Comparison of ENCODE assay signal across 9 mouse cellular contexts in genomic region chr1:51934176-51934924, GRCm38 (mm10). TPM values are rescaled to one million over a fixed set of nuclear protein-coding genes. Genes with fewer than 3 reads are reported as not detected.
DNase-seq lines count a peak whose midpoint lies in the region; ATAC-seq and TF ChIP-seq lines count a peak whose summit lies in the region.
"Had no signal": no experiment of that assay in that cellular context is flagged by ENCODE, and none has a peak within 500 bp of the region (broad histone marks: within the 10 kb centered on the region; RNA-seq: fewer than 3 reads in every experiment).

No protein-coding gene starts in this region.

- no peak overlapping the region for H3K4me3 ChIP-seq in heart, embryonic 15.5 days
- no peak overlapping the region for H3K4me3 ChIP-seq in heart, postnatal 0 days (ENCODE audit: low read depth, low read length)

- H3K36me3 ChIP-seq in heart, embryonic 15.5 days = no peaks in the 10 kb centered on the region
- no peaks in the 10 kb centered on the region for H3K36me3 ChIP-seq in heart, postnatal 0 days (replicated peaks; ENCODE audit: control insufficient read depth, insufficient read depth, low read length)

- no peak overlapping the region for H3K9ac ChIP-seq in heart, embryonic 15.5 days
- no peak overlapping the region for H3K9ac ChIP-seq in heart, postnatal 0 days (replicated peaks; ENCODE audit: low read depth, low read length)

- WGBS in heart, embryonic 15.5 days = 46% methylated on average over 11 of the region's 11 CpGs
- WGBS in heart, postnatal 0 days = 39% methylated on average over 11 of the region's 11 CpGs

- H3K9me3 ChIP-seq in heart, embryonic 15.5 days (replicated peaks) = no peaks in the 10 kb centered on the region
- H3K9me3 ChIP-seq in heart, postnatal 0 days (replicated peaks; ENCODE audit: control insufficient read depth, low read length) = no peaks in the 10 kb centered on the region

- no peak overlapping the region for H3K4me2 ChIP-seq in heart, embryonic 15.5 days
- no peak overlapping the region for H3K4me2 ChIP-seq in heart, postnatal 0 days (ENCODE audit: low read depth, low read length)

- DNase-seq in heart, postnatal 4 days = no peak
- no peak for DNase-seq in heart, postnatal 0 days (ENCODE audit: low spot score)
- peak; percentile 36 for DNase-seq in thymus, postnatal 14 days
- DNase-seq in cerebellum, adult 11-12 months = no peak
- no peak for DNase-seq in layer of hippocampus, adult 8-10 months (ENCODE audit: low spot score in 2 of 2)
- DNase-seq in urinary bladder, adult 18-20 months (ENCODE audit: low spot score in 2 of 2) = no peak
- DNase-seq: cerebellum, adult 8-10 months had no signal

- no peaks in the 10 kb centered on the region for H3K27me3 ChIP-seq in heart, embryonic 15.5 days
- no peaks in the 10 kb centered on the region for H3K27me3 ChIP-seq in heart, postnatal 0 days (ENCODE audit: control insufficient read depth, insufficient read depth, low read length)

- TF ChIP-seq CTCF in heart, postnatal 0 days (IDR thresholded peaks at IDR 0.05; ENCODE audit: low read depth) = no peak

- TF ChIP-seq EP300 in heart, postnatal 0 days (IDR thresholded peaks at IDR 0.05; ENCODE audit: low read depth) = no peak

- peak overlapping the region; percentile 41 for H3K27ac ChIP-seq in heart, embryonic 15.5 days
- peak overlapping the region; percentile 20; the same call in 1 of the 2 replicates for H3K27ac ChIP-seq in heart, postnatal 0 days (ENCODE audit: low read depth)

- ATAC-seq in heart, embryonic 15.5 days (replicated peaks; ENCODE audit: insufficient number of reproducible peaks, insufficient read depth, low FRiP score, low read depth) = no peak; the same call in 1 of the 2 replicates
- ATAC-seq in heart, postnatal 0 days (ENCODE audit: insufficient read depth, low read depth) = no peak; the same call in 1 of the 2 replicates
- ATAC-seq in megakaryocyte, adult 5-6 weeks (ENCODE audit: poor library complexity, severe bottlenecking) = peak; percentile 81

- peaks cover 7% of the 10 kb centered on the region for H3K4me1 ChIP-seq in heart, embryonic 15.5 days (replicated peaks)
- no peaks in the 10 kb centered on the region for H3K4me1 ChIP-seq in heart, postnatal 0 days (ENCODE audit: control insufficient read depth, insufficient read depth)

RNA-seq across cellular contexts. Expression of gene Myo1b, which starts 18.5 kb away (rescaled TPM):
- 27.4 and 38.7 TPM in 2 replicates for polyA plus RNA-seq in heart, embryonic 15.5 days (2015; fragmentation: Nextera tagmentation; extraction: Ambion mirVana)
- total RNA-seq in heart, postnatal 4 days (2021) = 10 to 100 TPM; 60.3 to 64.2 TPM
- 12.6 and 14.0 TPM in 2 replicates for total RNA-seq in heart, postnatal 0 days (2014; rRNA removed; ENCODE audit: low replicate concordance)
- 22.8 and 24.3 TPM in 2 replicates for polyA plus RNA-seq in heart, postnatal 0 days (2015; fragmentation: Nextera tagmentation; extraction: Ambion mirVana)
- total RNA-seq in megakaryocyte, adult 5-6 weeks (2015) = 0.07 and 1.8 TPM in 2 replicates
- 1.2 and 1.8 TPM in 2 replicates for total RNA-seq in megakaryocyte, adult 5-6 weeks (2017)
- 10 to 100 TPM; 12.4 to 14.7 (median 13.6) TPM for total RNA-seq in layer of hippocampus, adult 8-10 months (2022)

RNA-seq across cellular contexts. Expression of gene Stat4, which starts 52.6 kb away (rescaled TPM):
- polyA plus RNA-seq in heart, embryonic 15.5 days (2015; fragmentation: Nextera tagmentation; extraction: Ambion mirVana) = 1.9 and 5.1 TPM in 2 replicates
- under 1 TPM; 0.25 to 0.33 TPM for total RNA-seq in heart, postnatal 4 days (2021)
- 0.27 and 1.2 TPM in 2 replicates for total RNA-seq in heart, postnatal 0 days (2014; rRNA removed; ENCODE audit: low replicate concordance)
- polyA plus RNA-seq in heart, postnatal 0 days (2015; fragmentation: Nextera tagmentation; extraction: Ambion mirVana) = 0.27 and 0.33 TPM in 2 replicates
- 19.3 and 28.2 TPM in 2 replicates for total RNA-seq in megakaryocyte, adult 5-6 weeks (2015)
- 13.2 and 21.6 TPM in 2 replicates for total RNA-seq in megakaryocyte, adult 5-6 weeks (2017)
- 1 to 10 TPM in 2 of 4 experiments, under 1 TPM in 2; 0.61 to 1.1 (median 1.0) TPM for total RNA-seq in layer of hippocampus, adult 8-10 months (2022)
